Mouse (Mus musculus) neural tube, embryonic 12.5 days (tissue): ENCODE measurements around the gene AL731706.1. TPM values are rescaled to one million over a fixed set of nuclear protein-coding genes. Genes with fewer than 3 reads are reported as not detected.

ENCODE experiments used
- ATAC-seq: fragments of 200-750 bp; cut with Nextera tagmentation; 2 replicates; pipeline ENCODE4 v1.8.0; 2017; ENCODE audit warnings: low read depth, mild to moderate bottlenecking, moderate TSS enrichment, moderate library complexity; ENCODE audit not compliant: low FRiP score
- H3K27ac ChIP-seq: fragments of 300-500 bp; sonication (generic); 2 replicates; pipeline ENCODE4 v1.5.1; 2016
- H3K27me3 ChIP-seq: fragments of 300-500 bp; sonication (generic); replicated peaks from 2 replicates; pipeline ENCODE4 v1.6.1; 2016; ENCODE audit warnings: mild to moderate bottlenecking
- H3K36me3 ChIP-seq: fragments of 300-500 bp; sonication (generic); 2 replicates; pipeline ENCODE4 v1.6.1; 2016; ENCODE audit warnings: mild to moderate bottlenecking
- H3K4me1 ChIP-seq: fragments of 300-500 bp; sonication (generic); 2 replicates; pipeline ENCODE4 v1.6.1; 2016
- H3K4me2 ChIP-seq: fragments of 300-500 bp; sonication (generic); replicated peaks from 2 replicates; pipeline ENCODE4 v1.6.1; 2016; ENCODE audit warnings: mild to moderate bottlenecking
- H3K4me3 ChIP-seq: fragments of 300-500 bp; sonication (generic); 2 replicates; pipeline ENCODE4 v1.5.1; 2016
- H3K9ac ChIP-seq: fragments of 300-500 bp; sonication (generic); 2 replicates; pipeline ENCODE4 v1.6.1; 2016; ENCODE audit warnings: mild to moderate bottlenecking
- H3K9me3 ChIP-seq: fragments of 300-500 bp; sonication (generic); 2 replicates; pipeline ENCODE4 v1.6.1; 2016; ENCODE audit warnings: mild to moderate bottlenecking
- WGBS: fragments of 180-500 bp; shearing (Covaris S2); methylation state at CpG from one replicate; pipeline ENCODE4 v1.1.7; 2016; 5-methylcytosine and 5-hydroxymethylcytosine counted together
- polyA plus RNA-seq: library from polyadenylated mRNA; unstranded; fragments of >200 nt; fragmentation: Nextera tagmentation; extraction: Ambion mirVana; gene quantifications from 2 replicates; pipeline ENCODE4 v1.2.1, GENCODE M21; 2016

AL731706.1 gene
- 25.0 and 26.5 TPM in 2 replicates for polyA plus RNA-seq

DNA sequence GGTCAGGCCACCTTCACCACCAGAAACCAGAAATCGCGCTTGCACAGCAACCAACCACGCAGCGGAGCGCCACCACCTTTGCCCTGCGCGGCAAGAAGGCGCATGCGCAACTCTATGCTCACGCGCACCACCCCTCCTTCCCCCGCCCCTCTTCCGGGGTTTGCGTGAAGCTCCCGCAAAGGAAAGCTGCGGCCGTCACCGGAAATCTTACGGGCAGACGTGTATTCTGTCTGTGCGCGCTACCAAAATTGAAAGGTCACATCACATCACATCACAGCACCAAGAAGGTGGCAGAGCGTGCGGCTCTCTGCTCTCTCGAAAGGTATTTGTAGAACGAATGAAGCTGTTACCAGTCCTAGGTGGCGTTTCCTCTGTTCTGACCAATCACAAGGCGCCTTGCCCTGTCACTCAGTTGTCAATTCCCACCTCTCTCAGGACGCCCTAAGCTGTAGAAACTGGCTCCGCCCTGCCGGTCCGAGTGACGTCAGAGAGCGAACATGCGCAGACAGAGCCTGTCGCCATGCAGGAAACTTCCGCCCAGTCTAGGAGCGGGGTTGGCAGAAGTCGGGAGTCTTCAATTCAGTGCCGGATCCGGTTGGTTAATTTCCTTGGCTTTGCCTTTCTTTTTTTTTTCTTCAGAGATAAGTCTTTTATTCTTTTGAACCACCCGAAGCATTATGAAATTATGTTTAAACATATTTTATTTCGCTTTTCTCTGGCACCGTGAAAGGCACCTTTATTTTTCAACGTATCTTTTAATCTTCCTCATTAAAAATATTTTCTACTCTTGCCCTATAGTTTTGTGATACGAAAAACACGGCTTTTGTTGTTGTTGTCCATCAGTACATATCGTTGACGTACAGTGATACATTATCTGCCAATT, at the start of gene AL731706.1, which contains the start of the genes Slx4ip and Mkks:
TSS of gene AL731706.1 (minus strand) at position 322 of the 883 bp plus-strand sequence.
TSS of gene Slx4ip (plus strand) at position 151 of the 883 bp plus-strand sequence.
TSS of gene Mkks (minus strand) at position 322 of the 883 bp plus-strand sequence.
- H3K27ac ChIP-seq = peak within 1 kb of the TSS; percentile 74
- 0 out of 2 replicates have a peak, but pooled peaks cover 4% of the 10 kb centered on the region for H3K4me1 ChIP-seq
- ATAC-seq = peak; percentile 99
- WGBS = under 1% methylated on average over 49 of the region's 49 CpGs
- no peaks in the 10 kb centered on the region for H3K36me3 ChIP-seq
- H3K27me3 ChIP-seq = no peaks in the 10 kb centered on the region
- peak within 1 kb of the TSS; percentile 62 for H3K4me3 ChIP-seq
- no peaks in the 10 kb centered on the region for H3K9me3 ChIP-seq
- peak within 1 kb of the TSS; percentile 64 for H3K9ac ChIP-seq
- peak within 1 kb of the TSS; percentile 57 for H3K4me2 ChIP-seq

DNA sequence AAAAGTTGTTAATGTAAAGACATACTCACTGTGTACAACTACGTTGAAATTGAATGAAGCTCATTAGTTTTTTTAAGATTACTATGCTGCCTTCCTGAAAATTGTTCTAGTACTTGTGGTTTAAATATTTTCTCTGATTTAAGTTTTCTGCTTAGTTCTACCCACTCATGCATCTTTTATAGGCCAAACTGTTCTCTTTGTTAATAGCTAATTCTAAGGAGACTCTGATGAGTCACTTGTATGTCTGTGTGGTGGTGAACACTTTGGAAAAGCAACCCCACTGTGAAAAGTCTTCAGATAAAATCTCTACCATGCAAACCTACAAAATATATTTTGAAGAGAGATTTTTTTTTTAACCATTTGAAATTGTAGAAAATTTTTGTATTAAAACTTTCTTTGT, 47.1 kb upstream of the AL731706.1 start:
- H3K27me3 ChIP-seq = no peaks in the 10 kb centered on the region
- H3K9me3 ChIP-seq = no peaks in the 10 kb centered on the region
- H3K4me3 ChIP-seq = no peak overlapping the region
- no peak for ATAC-seq
- WGBS = 95% methylated on average over 1 of the region's 1 CpGs
- no peak overlapping the region for H3K27ac ChIP-seq
- no peak overlapping the region for H3K9ac ChIP-seq
- no peaks in the 10 kb centered on the region for H3K4me1 ChIP-seq
- H3K36me3 ChIP-seq = no peaks in the 10 kb centered on the region
- H3K4me2 ChIP-seq = no peak overlapping the region

DNA sequence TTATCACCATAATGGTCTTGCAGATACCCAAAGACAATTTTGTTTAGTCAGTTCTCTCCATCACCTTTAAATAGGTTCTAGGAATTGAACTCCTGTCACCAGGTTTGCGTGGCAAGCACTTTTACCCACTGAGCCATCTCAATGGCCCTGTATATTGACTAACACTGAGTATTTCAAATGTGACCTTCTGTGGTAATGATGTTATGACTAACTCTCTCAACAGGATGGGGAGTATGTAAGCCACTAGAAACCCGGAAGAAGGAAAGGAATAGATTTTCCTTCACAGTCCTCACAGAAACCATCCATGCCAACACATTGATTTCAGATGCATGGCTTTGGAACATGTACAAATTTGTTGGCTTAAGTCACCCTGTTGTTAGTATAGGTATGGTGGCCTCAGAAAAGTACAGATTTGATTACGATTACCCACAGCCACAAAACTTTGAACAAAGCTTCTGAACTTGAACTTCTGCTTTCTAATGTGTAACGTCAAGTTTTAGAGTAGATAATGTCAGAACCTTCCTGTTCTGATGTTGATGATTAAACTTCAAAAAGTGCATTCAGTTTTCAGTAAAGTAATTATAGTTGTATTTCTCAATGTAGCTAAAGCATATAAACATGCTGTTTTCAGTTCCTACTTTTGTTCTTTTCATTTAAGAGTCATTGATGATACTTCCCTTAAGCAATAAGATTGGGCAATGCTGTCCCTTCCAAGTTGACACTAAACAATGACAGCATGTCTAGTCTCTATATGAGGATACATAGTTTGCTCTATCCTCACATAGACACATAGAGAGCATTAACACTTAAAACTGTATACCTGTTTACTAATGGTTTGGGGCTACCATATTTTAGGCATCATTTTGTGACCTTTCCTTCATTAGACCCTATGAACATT, 45.5 kb upstream of the AL731706.1 start:
- no peaks in the 10 kb centered on the region for H3K9me3 ChIP-seq
- H3K4me2 ChIP-seq = no peak overlapping the region
- no peak overlapping the region for H3K4me3 ChIP-seq
- no peak overlapping the region for H3K27ac ChIP-seq
- no peaks in the 10 kb centered on the region for H3K27me3 ChIP-seq
- ATAC-seq = no peak
- H3K9ac ChIP-seq = no peak overlapping the region
- H3K4me1 ChIP-seq = no peaks in the 10 kb centered on the region
- no peaks in the 10 kb centered on the region for H3K36me3 ChIP-seq
- 95% methylated on average over 4 of the region's 4 CpGs for WGBS

DNA sequence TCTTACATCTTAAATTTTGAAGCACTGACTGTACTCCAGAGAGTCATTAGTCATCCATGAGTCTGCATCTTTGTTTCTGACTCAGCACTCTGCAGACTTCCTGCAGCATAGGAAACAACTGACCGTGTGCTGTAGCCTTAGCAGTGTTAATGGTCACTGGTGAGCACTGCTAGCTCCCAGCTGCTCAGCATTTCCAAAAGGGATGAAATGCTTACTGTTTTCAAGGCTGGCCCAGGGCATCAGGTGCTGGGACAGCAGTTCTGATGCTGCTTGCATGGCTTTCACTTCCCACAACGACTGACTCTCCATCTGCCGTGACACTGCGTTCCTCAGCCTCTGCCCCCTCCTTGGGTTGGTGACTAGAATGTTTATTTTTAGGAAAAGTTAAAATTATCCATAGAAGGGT, 29.8 kb upstream of the AL731706.1 start:
- no peak overlapping the region for H3K4me2 ChIP-seq
- H3K4me1 ChIP-seq = 0 out of 2 replicates have a peak, but pooled peaks cover 5% of the 10 kb centered on the region
- 71% methylated on average over 4 of the region's 4 CpGs for WGBS
- H3K9ac ChIP-seq = no peak overlapping the region
- H3K9me3 ChIP-seq = no peaks in the 10 kb centered on the region
- no peak for ATAC-seq
- H3K36me3 ChIP-seq = no peaks in the 10 kb centered on the region
- no peaks in the 10 kb centered on the region for H3K27me3 ChIP-seq
- no peak overlapping the region for H3K4me3 ChIP-seq
- no peak overlapping the region for H3K27ac ChIP-seq

DNA sequence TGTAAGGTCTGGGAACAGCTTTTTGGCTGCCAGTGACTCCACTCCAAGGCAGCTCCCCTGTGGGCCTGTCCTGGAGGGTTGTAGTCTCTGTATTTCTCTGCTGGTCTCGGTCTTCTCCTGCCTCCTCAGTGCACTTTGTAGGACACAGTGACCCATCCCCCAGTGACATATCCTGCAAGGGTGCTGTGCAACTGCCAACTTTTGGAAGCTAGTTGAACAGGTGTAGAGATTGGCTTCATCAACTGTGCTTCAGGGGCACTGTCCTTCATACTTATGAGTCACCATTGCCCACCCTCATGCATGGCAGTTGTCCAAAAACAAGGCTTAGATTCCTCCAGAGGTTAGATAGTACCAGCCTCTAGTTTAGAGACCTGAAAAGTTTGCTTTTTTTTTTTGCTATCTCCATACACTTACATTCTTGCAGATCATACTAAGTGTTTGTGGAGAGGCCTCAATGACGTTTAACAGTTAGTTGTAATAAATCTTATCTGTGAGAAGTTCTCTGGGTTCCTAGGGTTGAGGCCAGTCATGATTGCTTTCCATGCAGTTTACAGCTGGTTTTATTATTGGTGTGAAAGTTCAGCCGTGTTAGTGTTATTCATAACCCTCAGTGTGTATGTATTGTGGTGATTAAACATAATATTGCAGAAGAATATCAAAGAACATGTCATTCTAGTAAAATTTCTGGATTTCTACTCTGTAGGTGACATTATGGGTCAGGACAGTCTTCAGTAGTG, 29.2 kb upstream of the AL731706.1 start:
- no peaks in the 10 kb centered on the region for H3K27me3 ChIP-seq
- H3K9me3 ChIP-seq = no peaks in the 10 kb centered on the region
- WGBS = 72% methylated on average over 3 of the region's 3 CpGs
- H3K4me1 ChIP-seq = 0 out of 2 replicates have a peak, but pooled peaks cover 5% of the 10 kb centered on the region
- no peaks in the 10 kb centered on the region for H3K36me3 ChIP-seq
- ATAC-seq = no peak
- H3K4me3 ChIP-seq = no peak overlapping the region
- no peak overlapping the region for H3K27ac ChIP-seq
- no peak overlapping the region for H3K4me2 ChIP-seq
- no peak overlapping the region for H3K9ac ChIP-seq

DNA sequence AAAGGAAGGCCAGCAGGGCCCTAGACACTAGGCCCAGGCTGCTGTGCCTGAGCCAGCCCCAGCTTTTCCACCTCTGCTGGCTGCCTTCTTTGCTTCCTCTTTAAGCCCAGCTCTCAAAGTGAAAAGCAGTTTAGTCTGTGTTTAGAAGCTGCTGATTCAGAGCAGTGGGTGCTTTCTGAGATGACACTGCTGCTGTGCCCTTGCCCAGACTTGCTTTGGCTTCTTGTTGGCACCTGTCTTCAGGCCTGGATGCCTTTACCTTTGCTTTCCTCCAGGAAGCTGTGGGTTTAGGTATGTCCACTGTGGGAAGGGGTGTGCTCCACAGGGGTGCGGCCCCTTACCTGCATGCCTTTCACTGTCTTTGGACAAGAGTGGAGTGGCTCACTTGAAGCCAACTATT, 28.2 kb upstream of the AL731706.1 start:
- no peak for ATAC-seq
- Histone ChIP-seq H3K4me3 (no peak overlapping the region), H3K27ac (no peak overlapping the region), H3K9me3 (no peaks in the 10 kb centered on the region), H3K4me1 (0 out of 2 replicates have a peak, but pooled peaks cover 5% of the 10 kb centered on the region), H3K36me3 (no peaks in the 10 kb centered on the region), H3K4me2 (no peak overlapping the region), H3K27me3 (no peaks in the 10 kb centered on the region), H3K9ac (no peak overlapping the region)
- 84% methylated on average over 1 of the region's 1 CpGs for WGBS

DNA sequence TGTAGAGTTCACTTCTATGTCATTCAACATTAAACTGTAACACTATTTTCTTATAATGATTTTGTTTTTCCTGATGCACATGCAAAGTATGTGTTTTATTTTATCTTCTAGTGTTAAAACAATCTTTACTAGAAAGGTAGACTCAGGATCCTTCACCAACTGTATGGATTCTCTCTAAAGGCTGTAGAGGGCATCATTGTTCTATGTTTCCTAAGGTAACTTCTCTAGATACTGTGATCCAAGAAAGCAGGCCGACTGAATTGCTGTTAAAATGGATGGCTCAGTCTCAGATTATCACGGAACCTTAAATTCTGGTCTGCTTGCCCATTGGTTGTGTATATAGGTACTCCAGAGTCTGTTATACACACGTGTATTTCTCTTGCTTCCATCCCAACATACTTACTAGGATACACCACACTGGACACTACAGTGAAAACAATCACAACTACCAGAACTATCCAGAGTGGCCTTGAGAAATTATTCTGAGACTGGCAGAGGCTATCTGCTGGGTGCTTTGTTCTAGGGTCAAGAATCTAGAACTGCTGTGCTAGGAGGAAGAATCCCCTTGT, 23.2 kb upstream of the AL731706.1 start:
- no peaks in the 10 kb centered on the region for H3K27me3 ChIP-seq
- H3K27ac ChIP-seq = no peak overlapping the region
- 66% methylated on average over 3 of the region's 3 CpGs for WGBS
- no peaks in the 10 kb centered on the region for H3K9me3 ChIP-seq
- H3K36me3 ChIP-seq = no peaks in the 10 kb centered on the region
- H3K4me1 ChIP-seq = 0 out of 2 replicates have a peak, but pooled peaks cover 5% of the 10 kb centered on the region
- H3K4me2 ChIP-seq = no peak overlapping the region
- H3K9ac ChIP-seq = no peak overlapping the region
- no peak overlapping the region for H3K4me3 ChIP-seq
- ATAC-seq = peak; percentile 41; the same call in 1 of the 2 replicates

DNA sequence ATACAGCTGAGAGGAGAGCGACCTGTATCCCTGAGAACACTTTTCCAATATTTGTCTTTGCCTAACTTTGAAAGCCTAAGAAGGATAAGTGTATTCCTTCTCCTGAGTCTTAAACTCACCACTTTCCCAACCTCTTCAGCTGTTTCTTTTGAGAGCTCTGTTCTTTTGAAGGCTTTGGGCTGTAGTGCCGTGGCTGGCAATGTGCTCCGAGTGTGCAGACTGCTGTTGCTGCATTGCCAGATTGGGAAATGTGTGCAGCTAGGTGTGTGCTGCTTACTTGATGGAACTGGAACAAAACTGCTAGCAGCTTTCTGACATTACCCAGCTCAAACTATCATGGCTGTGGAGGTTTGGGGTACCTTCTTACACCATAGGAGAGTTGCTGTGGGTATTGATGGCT, 21.8 kb upstream of the AL731706.1 start:
- ATAC-seq = no peak
- WGBS = 48% methylated on average over 3 of the region's 3 CpGs
- Histone ChIP-seq H3K36me3 (no peaks in the 10 kb centered on the region), H3K4me1 (0 out of 2 replicates have a peak, but pooled peaks cover 5% of the 10 kb centered on the region), H3K27me3 (no peaks in the 10 kb centered on the region), H3K4me2 (no peak overlapping the region), H3K4me3 (no peak overlapping the region), H3K27ac (no peak overlapping the region), H3K9ac (no peak overlapping the region), H3K9me3 (no peaks in the 10 kb centered on the region)

DNA sequence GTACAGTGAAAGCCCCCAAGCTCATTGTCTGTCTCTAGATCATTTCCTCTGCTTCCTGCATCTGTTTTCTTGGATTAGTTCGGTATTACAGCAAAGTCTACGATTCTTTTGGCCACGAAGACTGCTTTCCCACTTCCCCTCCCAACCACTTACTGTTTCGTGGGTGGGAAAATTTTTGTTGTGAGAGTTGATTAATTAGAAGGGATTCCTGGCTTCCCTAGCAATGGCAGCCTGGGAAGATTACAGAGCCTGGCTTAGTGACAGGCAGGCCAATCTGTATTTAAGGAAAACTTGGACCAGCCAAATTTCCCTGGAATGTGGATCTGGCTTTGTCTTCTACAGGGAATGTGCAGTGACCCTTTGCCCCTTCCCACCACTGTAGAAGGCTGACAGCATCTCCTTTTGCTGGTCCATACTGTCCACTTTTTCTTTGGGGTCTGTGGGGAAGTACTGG, 20.8 kb upstream of the AL731706.1 start:
- Histone ChIP-seq H3K27me3 (no peaks in the 10 kb centered on the region), H3K36me3 (no peaks in the 10 kb centered on the region), H3K27ac (no peak overlapping the region), H3K4me2 (no peak overlapping the region), H3K4me3 (no peak overlapping the region), H3K9me3 (no peaks in the 10 kb centered on the region), H3K4me1 (0 out of 2 replicates have a peak, but pooled peaks cover 5% of the 10 kb centered on the region), H3K9ac (no peak overlapping the region)
- 37% methylated on average over 4 of the region's 4 CpGs for WGBS
- ATAC-seq = no peak

DNA sequence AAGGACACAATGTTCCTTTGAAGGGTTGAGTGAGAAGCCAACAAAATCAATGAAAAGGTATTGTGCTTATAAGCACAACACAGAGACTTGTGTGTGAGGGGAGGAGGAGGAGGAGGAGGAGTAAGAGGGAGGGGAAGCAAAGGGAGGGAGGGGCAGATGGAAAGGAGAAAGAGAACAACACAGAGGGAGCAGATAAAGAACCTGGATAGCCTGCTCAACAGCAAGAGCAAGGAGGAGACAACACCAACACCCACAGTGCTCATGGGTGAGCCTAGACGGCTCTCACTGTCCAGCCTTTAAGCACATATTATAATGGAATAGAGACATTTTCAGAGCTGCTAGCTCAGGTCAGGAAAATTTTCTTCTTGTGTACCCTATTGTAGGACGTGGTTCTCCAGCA, 18.1 kb upstream of the AL731706.1 start:
- peaks cover 7% of the 10 kb centered on the region; the same call in 1 of the 2 replicates for H3K36me3 ChIP-seq
- H3K4me2 ChIP-seq = no peak overlapping the region
- H3K9me3 ChIP-seq = no peaks in the 10 kb centered on the region
- H3K4me1 ChIP-seq = 0 out of 2 replicates have a peak, but pooled peaks cover 5% of the 10 kb centered on the region
- no peak overlapping the region for H3K9ac ChIP-seq
- ATAC-seq = no peak
- no peak overlapping the region for H3K27ac ChIP-seq
- 70% methylated on average over 2 of the region's 2 CpGs for WGBS
- H3K27me3 ChIP-seq = no peaks in the 10 kb centered on the region
- H3K4me3 ChIP-seq = no peak overlapping the region

DNA sequence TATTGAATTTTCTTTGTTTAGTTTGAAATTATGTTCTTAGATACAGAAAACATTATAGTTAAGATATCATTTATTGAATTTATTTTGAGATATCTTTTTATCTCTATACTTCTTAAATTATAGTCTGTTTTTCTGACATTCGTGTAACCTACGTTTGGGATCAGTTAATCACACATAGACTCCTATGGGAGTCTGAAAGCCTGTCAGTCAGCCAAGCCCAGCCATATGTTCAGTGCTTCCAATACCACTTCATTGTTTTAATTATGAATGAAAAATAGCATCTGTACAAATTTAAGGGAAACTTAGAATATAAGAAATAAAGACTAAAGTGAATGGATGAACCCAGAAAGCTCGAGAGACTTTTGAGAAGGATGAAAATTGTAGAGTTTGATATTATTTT, 17.4 kb upstream of the AL731706.1 start:
- WGBS = 76% methylated on average over 3 of the region's 3 CpGs
- no peak for ATAC-seq
- Histone ChIP-seq H3K4me3 (no peak overlapping the region), H3K9me3 (no peaks in the 10 kb centered on the region), H3K4me1 (0 out of 2 replicates have a peak, but pooled peaks cover 5% of the 10 kb centered on the region), H3K4me2 (no peak overlapping the region), H3K9ac (no peak overlapping the region), H3K27ac (no peak overlapping the region), H3K36me3 (peaks cover 7% of the 10 kb centered on the region; the same call in 1 of the 2 replicates), H3K27me3 (no peaks in the 10 kb centered on the region)
